Mouse (Mus musculus) heart, embryonic 11.5 days (tissue): ENCODE results near the gene Arid5b. TPM values are rescaled to one million over a fixed set of nuclear protein-coding genes. Genes with fewer than 3 reads are reported as not detected.

Source experiments
- ATAC-seq: fragments of 200-750 bp; cut with Nextera tagmentation; replicated peaks from 2 replicates; pipeline ENCODE4 v1.8.0; 2017; ENCODE audit warnings: moderate library complexity; ENCODE audit not compliant: insufficient number of reproducible peaks, low FRiP score, low TSS enrichment
- H3K27ac ChIP-seq: fragments of 300-500 bp; sonication (generic); 2 replicates; pipeline ENCODE4 v1.5.1; 2014; ENCODE audit warnings: mild to moderate bottlenecking, low read depth, low read length
- H3K27me3 ChIP-seq: fragments of 300-500 bp; sonication (generic); 2 replicates; pipeline ENCODE4 v1.6.1; 2014; ENCODE audit warnings: mild to moderate bottlenecking, low read length, mixed read lengths; ENCODE audit not compliant: control insufficient read depth, insufficient read depth
- H3K36me3 ChIP-seq: fragments of 300-500 bp; sonication (generic); 2 replicates; pipeline ENCODE4 v1.6.1; 2014; ENCODE audit warnings: mild to moderate bottlenecking, low read length, moderate library complexity, mixed read lengths; ENCODE audit not compliant: control insufficient read depth, insufficient read depth
- H3K4me1 ChIP-seq: fragments of 300-500 bp; sonication (generic); 2 replicates; pipeline ENCODE4 v1.6.1; 2014; ENCODE audit warnings: low read length; ENCODE audit not compliant: control insufficient read depth, insufficient read depth
- H3K4me2 ChIP-seq: fragments of 300-500 bp; sonication (generic); 2 replicates; pipeline ENCODE4 v1.6.1; 2014; ENCODE audit warnings: mild to moderate bottlenecking, moderate library complexity
- H3K4me3 ChIP-seq: fragments of 300-500 bp; sonication (generic); 2 replicates; pipeline ENCODE4 v1.5.1; 2014; ENCODE audit warnings: low read depth, low read length
- H3K9ac ChIP-seq: fragments of 300-500 bp; sonication (generic); 2 replicates; pipeline ENCODE4 v1.6.1; 2014; ENCODE audit warnings: mild to moderate bottlenecking, low read depth, low read length, moderate library complexity
- H3K9me3 ChIP-seq: fragments of 300-500 bp; sonication (generic); replicated peaks from 2 replicates; pipeline ENCODE4 v1.6.1; 2016; ENCODE audit warnings: low read length; ENCODE audit not compliant: control insufficient read depth
- WGBS: fragments of 180-500 bp; shearing (Covaris S2); extraction: QIAGEN DNeasy Blood & Tissue Kit; methylation state at CpG from one replicate; pipeline ENCODE4 v1.1.7; 2014; ENCODE audit not compliant: insufficient replicate concordance; 5-methylcytosine and 5-hydroxymethylcytosine counted together
- polyA plus RNA-seq: library from polyadenylated mRNA; unstranded; fragments of >200 nt; fragmentation: Nextera tagmentation; extraction: Ambion mirVana; gene quantifications from 2 replicates; pipeline ENCODE4 v1.2.1, GENCODE M21; 2014

The Arid5b gene
- polyA plus RNA-seq, 1 experiment from 2014 or later: 21.1 TPM

DNA sequence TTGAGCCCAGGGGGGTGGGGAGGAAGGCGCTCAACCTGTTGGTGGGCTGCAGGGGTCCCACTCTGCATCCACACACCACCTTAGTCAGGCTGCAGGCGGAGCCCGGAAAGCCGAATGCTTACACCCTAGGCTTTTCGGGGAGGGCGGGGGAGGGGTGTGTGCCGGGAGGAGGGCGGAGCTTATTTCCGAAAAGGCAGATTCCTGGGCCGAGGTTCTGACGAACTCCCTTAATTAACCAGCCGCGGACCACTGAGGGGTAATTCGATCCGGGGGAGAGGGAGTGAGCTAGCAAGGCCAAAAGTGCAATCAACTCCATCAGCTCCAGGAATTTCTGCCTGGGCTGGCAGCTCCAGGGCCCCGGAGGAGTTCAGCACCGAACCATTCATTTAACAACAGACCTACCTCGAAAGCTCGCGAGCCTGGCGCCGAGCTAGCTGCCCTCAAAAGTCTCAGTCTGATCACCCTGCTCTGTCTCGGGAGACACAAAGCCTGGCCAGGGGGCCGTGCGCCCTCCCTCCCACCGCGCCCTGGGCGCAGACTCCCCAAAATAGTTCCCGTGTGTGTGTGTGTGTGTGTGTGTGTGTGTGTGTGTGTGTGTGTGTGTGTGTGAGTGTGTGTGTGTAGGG, 2.1 kb downstream of the Arid5b start:
- Histone ChIP-seq H3K9me3 (no peaks in the 10 kb centered on the region), H3K4me2 (peak overlapping the region; percentile 84), H3K27ac (peak overlapping the region; percentile 83), H3K4me1 (no peaks in the 10 kb centered on the region; the same call in 1 of the 2 replicates), H3K4me3 (peak overlapping the region; percentile 76), H3K27me3 (no peaks in the 10 kb centered on the region), H3K36me3 (no peaks in the 10 kb centered on the region; the same call in 1 of the 2 replicates), H3K9ac (peak overlapping the region; percentile 81)
- under 1% methylated on average over 29 of the region's 29 CpGs for whole genome bisulfite sequencing
- ATAC-seq: peak; percentile 74

DNA sequence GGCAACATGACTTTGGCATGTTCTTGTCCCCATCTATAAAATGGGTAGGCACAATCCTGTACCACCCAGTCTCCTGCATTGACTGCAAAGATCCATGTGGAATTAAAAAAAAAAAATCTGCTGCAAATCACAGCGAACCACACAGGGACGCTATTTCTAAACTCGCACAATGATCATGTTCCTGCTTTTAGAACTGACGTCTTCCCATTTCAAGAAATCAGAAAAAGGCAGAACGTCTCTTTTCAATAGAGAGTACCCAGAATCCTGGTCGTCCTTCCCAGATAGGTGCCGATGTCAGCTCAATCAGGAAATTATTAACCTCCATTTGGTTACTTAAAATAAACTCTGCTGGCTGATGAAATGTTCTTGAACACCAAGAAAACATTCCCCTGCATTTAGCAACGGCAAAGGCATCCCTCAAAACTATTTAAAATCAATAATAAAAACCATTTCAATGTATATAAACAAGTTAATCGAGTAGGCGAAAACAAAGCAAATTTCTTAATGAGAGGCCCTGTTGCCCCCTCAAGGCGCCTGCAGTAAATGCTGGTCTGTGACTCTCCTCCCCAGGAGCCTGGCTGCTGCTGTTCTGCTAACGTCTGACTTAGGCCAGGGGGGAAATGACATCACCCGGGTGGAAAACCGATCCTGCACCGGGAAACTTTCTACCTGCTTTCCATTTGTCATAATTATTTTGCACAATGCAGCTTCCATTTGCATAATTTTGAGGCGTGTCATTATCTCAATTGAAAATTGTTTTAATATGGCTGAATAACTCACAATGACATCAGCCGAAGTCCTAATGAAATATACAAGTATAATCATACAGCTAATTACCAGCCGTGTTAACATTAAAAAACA, 3.4 kb downstream of the Arid5b start:
- no peak for ATAC-seq
- H3K4me2 ChIP-seq: peak overlapping the region; percentile 84
- no peak overlapping the region for H3K9ac ChIP-seq
- no peaks in the 10 kb centered on the region; the same call in 1 of the 2 replicates for H3K36me3 ChIP-seq
- no peaks in the 10 kb centered on the region for H3K9me3 ChIP-seq
- no peak overlapping the region for H3K27ac ChIP-seq
- no peaks in the 10 kb centered on the region; the same call in 1 of the 2 replicates for H3K4me1 ChIP-seq
- no peaks in the 10 kb centered on the region for H3K27me3 ChIP-seq
- H3K4me3 ChIP-seq: peak overlapping the region; percentile 12; the same call in 1 of the 2 replicates
- 28% methylated on average over 18 of the region's 18 CpGs for WGBS

GRCm38 (mm10) chr10:68269789-68270188, 8.8 kb downstream of the Arid5b start:
- Histone ChIP-seq H3K4me2 (no peak overlapping the region), H3K27ac (no peak overlapping the region), H3K4me3 (no peak overlapping the region), H3K9ac (no peak overlapping the region), H3K27me3 (no peaks in the 10 kb centered on the region), H3K36me3 (no peaks in the 10 kb centered on the region; the same call in 1 of the 2 replicates), H3K4me1 (no peaks in the 10 kb centered on the region), H3K9me3 (no peaks in the 10 kb centered on the region)
- ATAC-seq: no peak
- WGBS: 88% methylated on average over 10 of the region's 10 CpGs

- Histone ChIP-seq H3K9ac (no peak overlapping the region), H3K36me3 (no peaks in the 10 kb centered on the region; the same call in 1 of the 2 replicates), H3K27ac (no peak overlapping the region), H3K27me3 (no peaks in the 10 kb centered on the region), H3K4me1 (no peaks in the 10 kb centered on the region), H3K9me3 (no peaks in the 10 kb centered on the region), H3K4me2 (no peak overlapping the region), H3K4me3 (no peak overlapping the region)
- ATAC-seq: no peak
- WGBS: 65% methylated on average over 5 of the region's 5 CpGs
Observed at GRCm38 (mm10) chr10:68268629-68269028, 9.9 kb downstream of the Arid5b start.

DNA sequence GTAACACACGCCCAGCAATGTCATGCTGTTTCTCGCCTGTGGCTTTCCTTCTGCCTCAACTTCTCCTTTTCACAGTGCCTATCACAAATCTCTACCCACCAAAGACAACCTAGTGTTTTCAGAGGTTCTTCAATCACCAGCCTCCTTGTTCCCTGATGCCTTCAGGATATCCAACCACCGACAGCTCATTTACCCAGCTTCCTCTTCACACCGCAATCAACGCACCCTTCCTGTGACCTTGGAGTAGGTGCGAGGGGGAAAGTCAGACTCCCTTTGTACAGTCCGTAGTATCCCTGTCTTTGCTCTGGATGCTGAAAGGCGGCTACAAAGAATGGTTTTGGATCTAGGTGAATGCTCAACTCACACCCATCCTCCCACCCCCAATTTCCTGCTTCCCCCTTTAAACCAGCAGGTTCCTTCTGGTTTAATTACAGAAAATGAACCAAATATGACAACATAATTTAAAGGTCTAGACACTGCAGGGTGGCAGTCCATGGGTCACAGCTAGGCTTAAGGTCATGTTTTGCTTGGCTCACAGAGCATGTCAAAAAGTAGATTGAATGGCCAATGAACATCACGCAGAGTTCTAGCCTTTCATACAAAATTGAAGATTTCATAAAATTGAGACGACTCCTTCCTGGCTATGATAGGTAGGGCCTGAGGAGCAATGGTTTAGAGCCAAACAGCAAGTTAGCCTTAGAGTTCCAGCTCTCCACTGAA, 14.4 kb downstream of the Arid5b start:
- no peak for ATAC-seq
- 78% methylated on average over 10 of the region's 10 CpGs for WGBS
- no peaks in the 10 kb centered on the region for H3K4me1 ChIP-seq
- no peaks in the 10 kb centered on the region for H3K9me3 ChIP-seq
- no peak overlapping the region for H3K4me3 ChIP-seq
- no peaks in the 10 kb centered on the region for H3K27me3 ChIP-seq
- no peaks in the 10 kb centered on the region for H3K36me3 ChIP-seq
- no peak overlapping the region for H3K9ac ChIP-seq
- H3K4me2 ChIP-seq: no peak overlapping the region
- no peak overlapping the region for H3K27ac ChIP-seq

DNA sequence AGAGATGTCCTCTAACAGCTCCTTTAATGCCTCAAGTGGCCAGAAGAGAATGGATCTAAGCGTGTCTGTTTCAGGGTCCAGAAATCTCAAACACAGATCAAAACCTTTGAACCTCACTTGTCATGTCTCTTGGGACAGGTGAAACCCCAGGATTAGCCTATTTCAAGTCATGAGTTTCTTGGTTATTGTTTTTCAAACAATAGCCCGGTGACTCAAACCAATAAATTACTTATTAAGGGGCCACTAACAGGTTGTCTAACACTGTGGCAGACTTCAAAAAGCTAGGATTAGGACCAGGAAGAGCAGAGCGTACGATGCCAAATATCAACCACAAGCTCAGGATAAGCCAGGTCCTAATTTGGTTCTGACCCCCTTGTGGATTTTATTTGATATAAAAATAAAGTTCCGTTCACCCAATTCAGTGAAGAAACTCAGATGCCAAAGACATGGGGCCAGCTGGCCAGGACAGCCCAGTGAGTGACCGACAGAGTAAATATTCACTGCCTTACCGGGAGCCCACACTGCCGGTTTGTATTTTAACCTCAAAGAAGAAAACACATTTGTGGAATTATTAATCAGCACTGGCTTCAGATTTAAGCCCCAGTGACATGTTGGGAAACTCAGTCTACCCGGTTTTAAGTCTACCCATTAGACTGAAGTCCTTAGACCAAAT, 15.1 kb downstream of the Arid5b start:
- no peaks in the 10 kb centered on the region for H3K4me1 ChIP-seq
- H3K4me2 ChIP-seq: no peak overlapping the region
- H3K9ac ChIP-seq: no peak overlapping the region
- H3K36me3 ChIP-seq: no peaks in the 10 kb centered on the region
- WGBS: 88% methylated on average over 9 of the region's 9 CpGs
- no peak overlapping the region for H3K27ac ChIP-seq
- H3K27me3 ChIP-seq: no peaks in the 10 kb centered on the region
- H3K9me3 ChIP-seq: no peaks in the 10 kb centered on the region
- no peak for ATAC-seq
- no peak overlapping the region for H3K4me3 ChIP-seq

- no peak for ATAC-seq
Observed at GRCm38 (mm10) chr10:68259601-68260000, 18.9 kb downstream of the Arid5b start.

More at GRCm38 (mm10) chr10:68259601-68260000, 18.9 kb downstream of the Arid5b start:
- Histone ChIP-seq H3K4me2 (no peak overlapping the region), H3K4me3 (no peak overlapping the region), H3K27me3 (no peaks in the 10 kb centered on the region), H3K27ac (no peak overlapping the region), H3K9ac (no peak overlapping the region), H3K4me1 (no peaks in the 10 kb centered on the region), H3K36me3 (no peaks in the 10 kb centered on the region), H3K9me3 (no peaks in the 10 kb centered on the region)
- WGBS: 66% methylated on average over 4 of the region's 4 CpGs
